Mouse (Mus musculus): Measurements from ENCODE around the gene Arl6ip5.

- TF ChIP-seq POLR2A (IDR thresholded peaks at IDR 0.05; ENCODE audit: low read depth, low read length) = peak; percentile 90
- no peak for TF ChIP-seq CTCF (conservative IDR thresholded peaks at IDR 0.05; ENCODE audit: insufficient read depth, insufficient read length, low read depth, low read length)
Measured at GRCm38 (mm10) chr6:97178491-97179366, 31.8 kb upstream of the Arl6ip5 start, which contains the start of gene Tmf1.
